Mouse (Mus musculus) B cell, adult 2 months (primary cell): ENCODE measurements around the gene Spns2.
"Not testable (repeated sequence)": the region's sequence is repeated elsewhere in the genome, so short reads cannot be mapped to it uniquely, and the experiment has no call there.

Source experiments
- DNase-seq, 2 experiments: peaks; one replicate each; pipeline ENCODE4 v3.0.0; 2022

Gene Spns2

GRCm38 (mm10) chr11:72434963-72435693, 54.6 kb downstream of the Spns2 start, which contains the start of gene Ggt6:
Gene Ggt6, plus strand, starts transcription at chr11:72435526.
- no peak for DNase-seq

DNA sequence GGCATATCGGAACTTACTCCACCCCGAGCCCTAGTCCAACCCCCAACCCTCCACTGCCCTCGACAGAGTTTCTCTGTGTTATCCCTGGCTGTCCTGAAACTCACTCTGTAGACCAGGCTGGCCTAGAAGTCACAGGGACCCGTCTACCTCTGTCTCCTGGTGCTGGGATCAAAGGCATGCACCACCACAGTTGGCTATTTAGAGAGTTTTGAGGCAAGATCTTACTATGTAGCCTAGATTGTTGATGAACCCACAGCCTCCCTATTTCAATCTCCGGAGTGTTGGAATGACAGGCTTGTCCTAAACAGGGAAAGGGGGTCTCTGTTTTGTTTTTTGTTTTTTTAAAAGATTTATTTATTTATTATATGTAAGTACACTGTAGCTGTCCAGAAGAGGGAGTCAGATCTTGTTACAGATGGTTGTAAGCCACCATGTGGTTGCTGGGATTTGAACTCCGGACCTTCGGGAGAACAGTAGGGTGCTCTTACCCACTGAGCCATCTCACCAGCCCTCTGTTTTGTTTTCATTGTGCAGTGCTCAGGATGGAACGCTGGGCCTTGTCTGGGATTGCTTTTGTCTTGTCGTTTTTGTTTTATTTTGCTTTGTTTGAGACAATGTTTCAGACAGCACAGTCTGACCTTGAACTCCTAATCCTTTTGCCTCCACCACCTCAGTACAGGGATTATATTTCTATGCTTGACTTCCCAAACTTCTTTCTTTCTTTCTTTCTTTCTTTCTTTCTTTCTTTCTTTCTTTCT, 59.2 kb downstream of the Spns2 start:
- DNase-seq = not testable (repeated sequence)

GRCm38 (mm10) chr11:72429288-72429690, 60.4 kb downstream of the Spns2 start:
- DNase-seq = peak; percentile 81 to 85

- DNase-seq = peak; percentile 87
Measured at GRCm38 (mm10) chr11:72428694-72429093, 61.0 kb downstream of the Spns2 start.

DNA sequence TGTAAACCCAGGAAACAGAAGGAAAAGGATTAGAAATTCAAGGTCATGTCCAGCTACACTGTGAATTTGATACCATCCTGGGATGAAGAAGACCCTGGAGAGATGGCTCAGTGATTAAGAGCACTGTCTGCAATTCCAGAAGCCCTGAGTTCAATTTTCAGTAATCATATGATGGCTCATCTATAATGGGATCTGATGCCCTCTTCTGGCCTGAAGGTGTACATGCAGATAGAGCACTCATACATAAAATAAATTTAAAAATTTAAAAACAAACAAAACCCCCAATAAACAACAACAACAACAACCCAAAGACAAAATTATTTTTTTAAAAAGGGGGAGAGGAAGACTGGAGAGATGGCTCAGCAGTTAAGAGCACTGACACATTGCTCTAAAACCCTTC, 62.8 kb downstream of the Spns2 start:
- DNase-seq = no peak

GRCm38 (mm10) chr11:72425201-72425600, 64.5 kb downstream of the Spns2 start:
- DNase-seq = no peak

DNA sequence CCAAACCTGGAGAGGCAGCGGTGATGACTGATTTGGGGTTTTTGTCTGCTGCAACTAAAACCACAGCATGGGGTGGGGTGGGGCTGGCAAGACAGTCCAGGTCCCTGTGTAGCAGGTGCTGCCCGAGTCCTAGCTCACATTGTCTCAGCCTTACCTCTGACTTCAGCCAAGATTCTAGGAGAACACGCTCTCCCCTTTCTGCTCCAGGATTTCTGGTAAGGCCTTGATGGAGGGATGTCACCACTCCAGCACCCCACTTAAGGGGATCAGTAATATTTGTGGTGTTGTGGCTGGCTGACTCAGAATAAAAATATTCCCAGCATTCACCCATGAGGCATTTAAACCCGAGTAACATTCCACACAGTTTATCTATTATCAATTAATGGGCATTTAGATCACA, 66.0 kb downstream of the Spns2 start:
- no peak for DNase-seq

GRCm38 (mm10) chr11:72421518-72422278, 68.0 kb downstream of the Spns2 start:
- no peak for DNase-seq

GRCm38 (mm10) chr11:72420460-72421122, 69.1 kb downstream of the Spns2 start:
- DNase-seq = no peak

GRCm38 (mm10) chr11:72419006-72419405, 70.7 kb downstream of the Spns2 start:
- DNase-seq = no peak

DNA sequence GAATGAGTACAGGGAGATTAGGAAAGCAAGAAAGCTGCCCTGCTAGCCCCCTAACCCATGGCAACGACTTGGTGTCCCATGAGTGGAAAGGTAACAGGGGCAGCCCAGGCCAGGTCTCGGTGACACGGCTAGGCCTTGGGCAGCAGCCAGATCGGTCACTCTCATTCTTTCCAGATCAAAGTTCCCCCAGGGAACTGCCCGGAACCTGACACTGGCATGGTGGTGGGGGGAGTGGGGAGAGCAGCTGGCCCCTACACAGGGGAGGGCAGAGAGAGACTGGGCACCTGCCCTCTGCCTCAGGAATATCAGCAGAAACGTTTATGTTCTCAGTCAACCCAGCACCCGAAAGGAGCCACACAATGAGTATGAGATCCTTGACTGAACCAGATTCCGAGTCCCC, 71.5 kb downstream of the Spns2 start:
- DNase-seq = no peak

GRCm38 (mm10) chr11:72417376-72417775, 72.3 kb downstream of the Spns2 start:
- DNase-seq = no peak

DNA sequence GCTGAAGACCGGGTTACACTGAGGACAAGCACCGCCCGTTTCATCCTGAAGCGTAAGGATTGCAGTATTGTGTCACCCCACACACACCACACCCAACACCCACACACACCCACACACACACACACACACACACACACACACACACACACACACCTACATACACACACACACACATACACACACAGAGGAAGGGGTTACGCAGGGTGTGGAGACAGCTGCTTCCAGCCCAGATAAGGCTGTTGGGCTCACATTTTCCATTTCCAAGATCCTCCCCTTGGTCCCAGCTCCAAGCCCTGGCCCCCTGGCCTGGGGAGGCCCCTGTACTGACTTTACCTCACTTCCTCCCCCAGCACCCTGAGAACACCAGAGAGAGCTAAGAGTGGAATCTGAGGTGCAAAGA, 73.0 kb downstream of the Spns2 start:
- DNase-seq = no peak

DNA sequence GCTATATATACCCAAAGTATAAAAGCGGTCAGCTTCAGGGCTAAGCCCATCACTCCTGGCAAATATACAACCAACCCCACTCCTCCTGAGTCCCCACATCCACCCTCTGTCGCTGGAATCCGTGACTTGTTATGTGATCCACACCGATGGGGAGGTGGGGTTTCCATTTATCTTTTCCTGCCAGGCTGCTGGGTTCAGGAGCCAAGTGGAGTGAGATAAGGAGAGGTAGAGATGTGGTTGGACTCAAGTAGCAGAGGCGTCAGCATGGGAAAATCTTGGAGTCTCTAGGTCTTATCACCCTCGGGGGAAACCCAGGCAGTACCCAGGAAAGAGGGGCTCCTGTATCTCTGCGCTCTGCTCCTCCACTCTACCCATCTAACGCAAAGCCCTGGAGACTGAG, 74.5 kb downstream of the Spns2 start:
- no peak for DNase-seq

DNA sequence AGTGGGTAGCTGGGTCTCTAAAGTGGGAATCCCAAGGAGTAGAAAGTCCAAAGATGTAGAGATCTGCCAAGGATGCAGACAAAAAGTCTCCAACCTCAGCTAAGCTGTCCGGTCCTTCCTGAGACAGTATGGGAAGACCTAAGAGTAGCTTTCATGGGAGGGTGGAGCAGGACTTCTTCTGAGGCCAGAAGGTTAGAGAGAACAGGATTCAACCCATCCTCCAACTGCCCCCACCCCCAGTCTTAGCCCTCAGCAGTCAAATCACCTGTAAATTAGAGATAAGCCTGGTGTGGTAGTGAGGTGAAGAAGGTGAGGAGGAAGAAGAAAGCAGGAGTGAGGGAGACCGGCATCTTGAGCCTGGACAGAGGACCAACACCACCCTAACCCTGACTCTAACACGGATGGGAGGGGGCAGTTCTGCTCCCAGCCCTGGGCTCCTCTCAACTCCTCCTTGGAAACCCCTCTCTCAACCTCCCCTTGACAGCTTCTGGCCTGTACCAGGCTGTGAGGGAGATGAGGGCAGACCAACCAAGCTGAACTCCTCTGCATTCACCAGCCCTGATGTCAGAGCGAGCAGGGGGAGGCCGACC, 76.0 kb downstream of the Spns2 start:
- DNase-seq = no peak

- no peak for DNase-seq
Measured at GRCm38 (mm10) chr11:72413016-72413415, 76.7 kb downstream of the Spns2 start.

DNA sequence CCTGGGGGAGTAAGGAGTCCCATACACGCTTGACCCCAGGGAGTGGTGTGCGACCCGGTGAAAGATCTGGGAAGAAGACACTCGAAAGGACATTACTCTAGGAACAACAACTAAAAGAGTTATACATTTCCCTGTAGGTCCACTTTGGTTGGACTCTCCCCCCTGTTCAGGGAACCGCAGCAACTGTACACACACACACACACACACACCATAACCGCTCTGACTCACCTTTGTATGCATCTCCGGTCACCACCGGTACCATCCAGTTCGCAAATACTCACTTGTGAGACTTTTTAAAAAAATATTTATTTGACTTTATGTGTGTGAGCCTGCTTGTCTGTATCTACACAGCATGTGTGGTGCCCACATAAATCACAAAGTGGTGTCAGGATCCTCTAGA, 77.8 kb downstream of the Spns2 start:
- no peak for DNase-seq

DNA sequence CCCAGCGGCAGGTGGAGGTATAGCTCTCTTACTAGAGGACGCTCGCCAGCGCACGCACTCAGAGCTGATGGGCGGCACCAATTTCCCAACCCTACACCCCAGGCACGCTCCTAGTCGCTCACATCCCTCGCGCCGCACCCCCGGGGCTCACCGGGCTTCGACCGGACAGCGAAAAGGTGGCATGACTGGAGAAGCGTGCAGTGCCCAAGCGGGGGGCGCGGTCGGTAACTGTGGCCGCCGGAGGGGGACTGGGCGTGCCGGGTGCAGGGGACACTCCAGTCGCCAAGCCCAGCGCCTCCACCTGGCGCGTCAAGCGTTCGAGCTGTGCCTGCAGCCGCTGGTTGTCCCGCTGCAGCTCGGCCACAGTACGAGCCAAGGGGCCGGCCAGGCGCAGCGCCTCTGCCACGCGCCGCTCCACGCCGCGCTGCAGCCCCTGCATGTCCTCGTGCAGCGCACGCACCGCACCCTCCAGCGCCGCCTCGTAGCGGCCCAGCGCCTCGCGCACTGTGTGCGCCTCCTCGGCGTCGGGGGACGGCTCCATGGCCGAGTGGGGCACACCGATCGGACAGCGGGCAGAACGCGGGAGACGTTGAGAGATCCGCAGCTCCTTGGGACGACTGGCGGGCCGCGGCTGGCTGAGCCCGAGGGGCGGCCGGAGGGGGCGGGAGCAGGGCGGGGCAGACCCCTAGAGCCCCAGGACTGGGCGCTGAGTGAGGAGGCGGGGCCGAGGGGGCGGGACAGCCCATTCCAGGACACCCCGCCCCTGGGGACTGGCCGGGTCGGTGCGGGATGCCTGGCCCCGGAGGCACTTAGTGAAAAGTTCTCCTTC, 78.4 kb downstream of the Spns2 start, which contains the start of gene Smtnl2:
Gene Smtnl2, minus strand, starts transcription at position 621 of the 829 bp plus-strand sequence.
- DNase-seq = peak; percentile 62 to 66

DNA sequence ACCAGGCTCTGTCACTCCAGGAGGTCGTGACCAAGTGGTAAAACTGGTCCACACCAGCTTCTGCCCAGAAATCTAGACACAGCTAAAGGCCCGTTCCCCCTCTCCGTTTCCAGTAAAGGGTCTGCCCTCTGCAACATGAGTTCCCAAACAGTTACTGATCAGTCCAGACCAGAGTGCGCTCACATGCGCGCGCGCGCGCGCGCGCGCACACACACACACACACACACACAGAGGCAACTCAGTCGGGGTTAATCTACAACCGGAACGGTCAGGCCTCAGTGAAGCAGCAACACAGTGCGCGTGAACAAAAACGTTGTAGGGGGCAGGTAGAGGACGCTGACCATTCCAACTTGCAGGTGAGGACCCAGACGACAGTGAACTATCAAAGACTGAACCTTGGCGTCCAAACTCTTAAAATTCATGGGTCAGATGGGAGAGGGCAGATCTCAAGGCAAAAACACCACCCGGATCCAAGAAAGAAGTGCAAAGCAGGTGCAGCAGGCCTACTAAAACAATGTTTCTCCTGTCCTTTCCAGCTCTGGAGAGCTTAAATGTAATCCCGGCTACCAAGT, 79.1 kb downstream of the Spns2 start:
- peak in 1 of 2 experiments; percentile 21 for DNase-seq

GRCm38 (mm10) chr11:72409649-72410385, 79.9 kb downstream of the Spns2 start:
- DNase-seq = no peak
